Mouse (Mus musculus): ENCODE measurements around the gene Vmn1r122. TPM values are rescaled to one million over a fixed set of nuclear protein-coding genes. Genes with fewer than 3 reads are reported as not detected.

The Vmn1r122 gene
- not detected for polyA plus RNA-seq (2014; fragmentation: Illumina TruSeq; extraction: RNeasy Lipid Tissue Mini Kit (QIAGEN cat#74804); ENCODE audit: low replicate concordance)

GRCm38 (mm10) chr7:21134028-21134427 is at the start of gene Vmn1r122:
TSS of gene Vmn1r122 (minus strand) at chr7:21134128.

GRCm38 (mm10) chr7:21161885-21162284 is 28.0 kb upstream of the Vmn1r122 start, which contains the start of gene Vmn1r123:
TSS of gene Vmn1r123 (plus strand) at chr7:21162185.

GRCm38 (mm10) chr7:21098413-21098812 is 35.5 kb downstream of the Vmn1r122 start, which contains the start of gene Vmn1r121:
TSS of gene Vmn1r121 (minus strand) at chr7:21098513.

Other genes starting within 250 kb of the Vmn1r122 start
- gene Vmn1r118, start 221.8 kb downstream of the Vmn1r122 start, polyA plus RNA-seq (2014; fragmentation: Illumina TruSeq; extraction: RNeasy Lipid Tissue Mini Kit (QIAGEN cat#74804); ENCODE audit: low replicate concordance) = not detected
- not detected for gene Vmn1r119, start 121.7 kb downstream of the Vmn1r122 start, polyA plus RNA-seq (2014; fragmentation: Illumina TruSeq; extraction: RNeasy Lipid Tissue Mini Kit (QIAGEN cat#74804); ENCODE audit: low replicate concordance)
- gene Vmn1r120, start 80.3 kb downstream of the Vmn1r122 start, polyA plus RNA-seq (2014; fragmentation: Illumina TruSeq; extraction: RNeasy Lipid Tissue Mini Kit (QIAGEN cat#74804); ENCODE audit: low replicate concordance) = not detected
- not detected for gene Vmn1r121, start 35.6 kb downstream of the Vmn1r122 start, polyA plus RNA-seq (2014; fragmentation: Illumina TruSeq; extraction: RNeasy Lipid Tissue Mini Kit (QIAGEN cat#74804); ENCODE audit: low replicate concordance)
- not detected for gene Vmn1r123, start 28.1 kb upstream of the Vmn1r122 start, polyA plus RNA-seq (2014; fragmentation: Illumina TruSeq; extraction: RNeasy Lipid Tissue Mini Kit (QIAGEN cat#74804); ENCODE audit: low replicate concordance)
- gene Gm5157, start 56.3 kb upstream of the Vmn1r122 start, polyA plus RNA-seq (2014; fragmentation: Illumina TruSeq; extraction: RNeasy Lipid Tissue Mini Kit (QIAGEN cat#74804); ENCODE audit: low replicate concordance) = not detected
- not detected for gene Vmn1r124, start 126.5 kb upstream of the Vmn1r122 start, polyA plus RNA-seq (2014; fragmentation: Illumina TruSeq; extraction: RNeasy Lipid Tissue Mini Kit (QIAGEN cat#74804); ENCODE audit: low replicate concordance)
- gene Vmn1r125, start 138.1 kb upstream of the Vmn1r122 start, polyA plus RNA-seq (2014; fragmentation: Illumina TruSeq; extraction: RNeasy Lipid Tissue Mini Kit (QIAGEN cat#74804); ENCODE audit: low replicate concordance) = not detected
- not detected for gene Vmn1r126, start 167.3 kb upstream of the Vmn1r122 start, polyA plus RNA-seq (2014; fragmentation: Illumina TruSeq; extraction: RNeasy Lipid Tissue Mini Kit (QIAGEN cat#74804); ENCODE audit: low replicate concordance)
- not detected for gene Vmn1r127, start 185.7 kb upstream of the Vmn1r122 start, polyA plus RNA-seq (2014; fragmentation: Illumina TruSeq; extraction: RNeasy Lipid Tissue Mini Kit (QIAGEN cat#74804); ENCODE audit: low replicate concordance)
- not detected for gene Vmn1r128, start 215.2 kb upstream of the Vmn1r122 start, polyA plus RNA-seq (2014; fragmentation: Illumina TruSeq; extraction: RNeasy Lipid Tissue Mini Kit (QIAGEN cat#74804); ENCODE audit: low replicate concordance)
- gene Vmn1r129, start 227.2 kb upstream of the Vmn1r122 start, polyA plus RNA-seq (2014; fragmentation: Illumina TruSeq; extraction: RNeasy Lipid Tissue Mini Kit (QIAGEN cat#74804); ENCODE audit: low replicate concordance) = not detected